Mouse (Mus musculus) stomach, postnatal 0 days (tissue): ENCODE measurements around the gene Tspan18. TPM values are rescaled to one million over a fixed set of nuclear protein-coding genes. Genes with fewer than 3 reads are reported as not detected.
A peak's percentile ranks its signal among the peaks of the same experiment; 100 is the strongest.

Source experiments
- ATAC-seq: fragments of 200-750 bp; cut with Nextera tagmentation; 2 replicates; pipeline ENCODE4 v1.8.0; 2017; ENCODE audit not compliant: low FRiP score, low TSS enrichment
- DNase-seq: peaks from one replicate; pipeline ENCODE4 v3.0.0-alpha.2; 2016; ENCODE audit warnings: low spot score
- H3K27ac ChIP-seq: fragments of 300-500 bp; sonication (generic); replicated peaks from 2 replicates; pipeline ENCODE4 v1.5.1; 2014; ENCODE audit warnings: mild to moderate bottlenecking, control low read depth
- H3K27me3 ChIP-seq: fragments of 300-500 bp; sonication (generic); 2 replicates; pipeline ENCODE4 v1.6.1; 2014; ENCODE audit warnings: low read length; ENCODE audit not compliant: control insufficient read depth, insufficient read depth
- H3K36me3 ChIP-seq: fragments of 300-500 bp; sonication (generic); 2 replicates; pipeline ENCODE4 v1.6.1; 2014; ENCODE audit warnings: low read length, mixed read lengths; ENCODE audit not compliant: control insufficient read depth, insufficient read depth
- H3K4me1 ChIP-seq: fragments of 300-500 bp; sonication (generic); replicated peaks from 2 replicates; pipeline ENCODE4 v1.6.1; 2014; ENCODE audit warnings: antibody characterized with exemption; ENCODE audit not compliant: control insufficient read depth, insufficient read depth
- H3K4me2 ChIP-seq: fragments of 300-500 bp; sonication (generic); replicated peaks from 2 replicates; pipeline ENCODE4 v1.6.1; 2014; ENCODE audit warnings: low read depth, mild to moderate bottlenecking, control low read depth, moderate library complexity
- H3K4me3 ChIP-seq: fragments of 300-500 bp; sonication (generic); 2 replicates; pipeline ENCODE4 v1.5.1; 2014; ENCODE audit warnings: low read depth, low read length, control low read depth
- H3K9ac ChIP-seq: fragments of 300-500 bp; sonication (generic); 2 replicates; pipeline ENCODE4 v1.6.1; 2014; ENCODE audit warnings: mild to moderate bottlenecking, low read length, control low read depth, mixed read lengths
- H3K9me3 ChIP-seq: fragments of 300-500 bp; sonication (generic); 2 replicates; pipeline ENCODE4 v1.6.1; 2016; ENCODE audit warnings: low read length; ENCODE audit not compliant: control insufficient read depth
- CTCF ChIP-seq: IDR thresholded peaks from 2 replicates; pipeline ENCODE4 v1.5.1; 2016; ENCODE audit warnings: antibody characterized with exemption, low read depth, mild to moderate bottlenecking, moderate library complexity
- EP300 ChIP-seq: optimal IDR thresholded peaks from 2 replicates; pipeline ENCODE3; 2016; ENCODE audit warnings: antibody characterized with exemption
- WGBS: fragments of 180-500 bp; shearing (Covaris S2); extraction: QIAGEN DNeasy Blood & Tissue Kit; methylation state at CpG from one replicate; pipeline ENCODE4 v1.1.7; 2014; 5-methylcytosine and 5-hydroxymethylcytosine counted together
- polyA plus RNA-seq: library from polyadenylated mRNA; unstranded; fragments of >200 nt; fragmentation: Nextera tagmentation; extraction: Ambion mirVana; gene quantifications from 2 replicates; pipeline ENCODE4 v1.2.1, GENCODE M21; 2015

Tspan18 gene
- polyA plus RNA-seq, 1 experiment from 2014 or later, result 8.7 TPM

DNA sequence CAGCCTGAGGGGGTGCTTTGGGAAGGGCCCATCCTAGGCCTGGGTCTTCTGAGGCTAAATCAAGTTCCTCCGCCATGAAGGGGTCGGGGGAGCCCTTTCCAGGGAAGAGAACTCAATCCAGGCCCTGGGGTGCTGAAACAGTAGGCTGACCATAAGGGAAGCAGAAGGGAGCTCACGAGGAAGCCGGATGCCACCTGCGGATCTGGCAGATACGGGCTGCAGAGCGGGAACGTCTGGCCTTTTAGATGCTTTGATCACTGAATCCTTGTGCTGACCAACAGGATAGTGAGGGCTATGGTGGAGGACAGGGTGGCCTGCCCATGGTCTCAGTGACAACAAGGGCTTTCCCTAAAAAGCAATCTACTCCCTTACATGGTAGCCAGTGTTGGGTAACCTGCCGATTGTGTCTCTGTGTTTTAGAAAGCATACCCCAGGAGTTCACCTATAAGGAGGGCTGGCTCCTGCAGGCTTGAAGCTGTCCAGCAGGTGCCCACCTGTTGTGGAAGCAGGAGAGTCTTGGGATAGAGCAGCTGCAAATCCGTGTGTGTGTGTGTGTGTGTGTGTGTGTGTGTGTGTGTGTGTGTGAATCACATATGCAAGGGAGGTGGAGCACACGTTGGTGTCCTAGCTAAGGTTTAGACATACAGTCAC, 90.7 kb downstream of the Tspan18 start:
- Histone ChIP-seq H3K4me1 (no peaks in the 10 kb centered on the region), H3K4me2 (no peak overlapping the region), H3K27ac (no peak overlapping the region), H3K9me3 (no peaks in the 10 kb centered on the region), H3K4me3 (no peak overlapping the region), H3K9ac (no peak overlapping the region), H3K27me3 (0 out of 2 replicates have a peak, but pooled peaks cover 2% of the 10 kb centered on the region), H3K36me3 (no peaks in the 10 kb centered on the region)
- TF ChIP-seq CTCF (no peak), EP300 (no peak)
- 77% methylated on average over 11 of the region's 11 CpGs for WGBS
- ATAC-seq (no peak), DNase-seq (no peak)

- Histone ChIP-seq H3K4me1 (no peaks in the 10 kb centered on the region), H3K9ac (no peak overlapping the region), H3K4me2 (no peak overlapping the region), H3K4me3 (no peak overlapping the region), H3K27me3 (0 out of 2 replicates have a peak, but pooled peaks cover 2% of the 10 kb centered on the region), H3K27ac (no peak overlapping the region), H3K9me3 (no peaks in the 10 kb centered on the region), H3K36me3 (no peaks in the 10 kb centered on the region)
- WGBS, result 85% methylated on average over 5 of the region's 5 CpGs
- TF ChIP-seq CTCF (no peak), EP300 (no peak)
- DNase-seq, result no peak
- ATAC-seq, result no peak
Measured at GRCm38 (mm10) chr2:93242166-93242565, 92.1 kb downstream of the Tspan18 start.

GRCm38 (mm10) chr2:93238864-93239263, 95.4 kb downstream of the Tspan18 start:
- Histone ChIP-seq H3K27me3 (no peaks in the 10 kb centered on the region), H3K27ac (no peak overlapping the region), H3K4me1 (no peaks in the 10 kb centered on the region), H3K9me3 (no peaks in the 10 kb centered on the region), H3K9ac (no peak overlapping the region), H3K36me3 (no peaks in the 10 kb centered on the region), H3K4me3 (no peak overlapping the region), H3K4me2 (no peak overlapping the region)
- ATAC-seq, result no peak
- DNase-seq, result no peak
- 83% methylated on average over 6 of the region's 6 CpGs for WGBS
- TF ChIP-seq EP300 (no peak), CTCF (no peak)

DNA sequence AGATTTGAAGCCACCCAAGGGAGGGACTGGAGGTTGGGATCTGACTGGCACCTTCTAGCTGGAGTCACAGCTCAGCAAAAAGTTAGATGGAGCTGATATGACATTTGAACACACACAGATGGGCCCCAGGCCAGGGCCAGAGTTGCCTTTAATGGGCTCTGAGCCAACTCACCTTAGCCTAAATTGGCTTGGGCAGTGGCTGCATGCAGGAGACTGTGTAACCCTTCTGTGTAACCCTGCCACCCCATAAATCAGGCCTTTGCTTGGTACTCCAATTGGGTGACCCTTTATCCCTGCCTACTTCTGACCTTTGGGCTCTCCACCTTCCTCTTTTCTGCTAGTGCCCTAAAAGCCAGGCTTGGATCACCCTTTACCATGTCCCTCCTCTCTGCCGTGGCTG, 97.2 kb downstream of the Tspan18 start:
- TF ChIP-seq EP300, result no peak
- Histone ChIP-seq H3K27me3 (no peaks in the 10 kb centered on the region), H3K27ac (no peak overlapping the region), H3K36me3 (no peaks in the 10 kb centered on the region), H3K4me3 (no peak overlapping the region), H3K9ac (no peak overlapping the region), H3K4me1 (no peaks in the 10 kb centered on the region), H3K9me3 (no peaks in the 10 kb centered on the region), H3K4me2 (no peak overlapping the region)
- ATAC-seq (0 out of 2 replicates have a peak, but pooled peaks have one; percentile 31), DNase-seq (no peak)
- WGBS, result 57% methylated on average over 1 of the region's 1 CpGs

DNA sequence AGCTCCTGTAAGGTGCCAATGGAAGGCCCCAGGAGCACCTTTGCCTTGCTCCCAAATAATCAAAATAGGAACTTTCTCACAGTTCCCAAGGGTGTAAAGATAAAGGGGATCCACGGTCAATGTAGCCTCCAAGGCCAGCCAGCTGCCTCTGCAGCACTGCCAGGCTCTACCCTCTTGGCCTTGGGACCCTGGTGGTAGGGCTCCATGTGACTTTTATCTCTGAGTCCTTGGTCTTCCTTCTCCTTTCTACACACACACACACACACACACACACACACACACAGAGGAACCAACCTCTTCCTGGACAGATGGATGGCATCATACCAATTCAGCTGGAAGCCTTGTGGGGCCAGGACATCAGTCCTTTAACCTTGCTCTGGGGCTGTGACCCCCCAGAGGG, 102.2 kb downstream of the Tspan18 start:
- H3K4me1 ChIP-seq, result no peaks in the 10 kb centered on the region
- WGBS, result 38% methylated on average over 1 of the region's 1 CpGs
- TF ChIP-seq CTCF, result no peak
- no peak for TF ChIP-seq EP300
- no peak overlapping the region for H3K4me3 ChIP-seq
- no peaks in the 10 kb centered on the region for H3K36me3 ChIP-seq
- H3K27ac ChIP-seq, result no peak overlapping the region
- no peak overlapping the region for H3K4me2 ChIP-seq
- no peaks in the 10 kb centered on the region for H3K9me3 ChIP-seq
- H3K27me3 ChIP-seq, result no peaks in the 10 kb centered on the region
- ATAC-seq (no peak), DNase-seq (no peak)
- no peak overlapping the region for H3K9ac ChIP-seq

GRCm38 (mm10) chr2:93228480-93228824, 105.9 kb downstream of the Tspan18 start:
- H3K27ac ChIP-seq, result peak overlapping the region; percentile 40; the same call in 1 of the 2 replicates
- no peaks in the 10 kb centered on the region for H3K9me3 ChIP-seq
- TF ChIP-seq CTCF, result no peak
- TF ChIP-seq EP300, result no peak

More at GRCm38 (mm10) chr2:93228480-93228824, 105.9 kb downstream of the Tspan18 start:
- 32% methylated on average over 5 of the region's 5 CpGs for WGBS
- H3K4me3 ChIP-seq, result no peak overlapping the region
- DNase-seq, result no peak
- no peaks in the 10 kb centered on the region for H3K4me1 ChIP-seq
- H3K4me2 ChIP-seq, result no peak overlapping the region
- no peaks in the 10 kb centered on the region for H3K36me3 ChIP-seq
- ATAC-seq, result no peak
- H3K9ac ChIP-seq, result no peak overlapping the region
- H3K27me3 ChIP-seq, result no peaks in the 10 kb centered on the region
